Mouse (Mus musculus): Measurements from ENCODE around the gene Dach1.

Gene Dach1

GRCm38 (mm10) chr14:97754400-97754799, 415.2 kb downstream of the Dach1 start:
- Histone ChIP-seq H3K27me3 (ENCODE audit: control insufficient read depth, insufficient read depth, low read length, poor library complexity, severe bottlenecking) (no peaks in the 10 kb centered on the region), H3K36me3 (ENCODE audit: control insufficient read depth, insufficient read depth, low read length, poor library complexity, severe bottlenecking) (no peaks in the 10 kb centered on the region)

GRCm38 (mm10) chr14:97753973-97754372, 415.6 kb downstream of the Dach1 start:
- no peaks in the 10 kb centered on the region for H3K36me3 ChIP-seq (ENCODE audit: control insufficient read depth, insufficient read depth, low read length, poor library complexity, severe bottlenecking)
- H3K27me3 ChIP-seq (ENCODE audit: control insufficient read depth, insufficient read depth, low read length, poor library complexity, severe bottlenecking): no peaks in the 10 kb centered on the region
- DNase-seq (ENCODE audit: low read depth, low spot score): no peak

More at GRCm38 (mm10) chr14:97754400-97754799, 415.2 kb downstream of the Dach1 start:
- DNase-seq (ENCODE audit: low read depth, low spot score): no peak

GRCm38 (mm10) chr14:97743252-97743651, 426.3 kb downstream of the Dach1 start:
- DNase-seq (ENCODE audit: low read depth, low spot score): no peak
- no peaks in the 10 kb centered on the region for H3K27me3 ChIP-seq (ENCODE audit: control insufficient read depth, insufficient read depth, low read length, poor library complexity, severe bottlenecking)
- no peaks in the 10 kb centered on the region for H3K36me3 ChIP-seq (ENCODE audit: control insufficient read depth, insufficient read depth, low read length, poor library complexity, severe bottlenecking)

GRCm38 (mm10) chr14:97742785-97743184, 426.8 kb downstream of the Dach1 start:
- Histone ChIP-seq H3K27me3 (ENCODE audit: control insufficient read depth, insufficient read depth, low read length, poor library complexity, severe bottlenecking) (no peaks in the 10 kb centered on the region), H3K36me3 (ENCODE audit: control insufficient read depth, insufficient read depth, low read length, poor library complexity, severe bottlenecking) (no peaks in the 10 kb centered on the region)
- no peak for DNase-seq (ENCODE audit: low read depth, low spot score)

Data from splenic B cell, adult 2 months (primary cell).